32 mouse cellular contexts compared by ENCODE assay signal in genomic region chr17:48053646-48054045, GRCm38 (mm10). TPM values are rescaled to one million over a fixed set of nuclear protein-coding genes. Genes with fewer than 3 reads are reported as not detected.
"Had no signal": no experiment of that assay in that cellular context is flagged by ENCODE, and none has a peak within 500 bp of the region (broad histone marks: within the 10 kb centered on the region; RNA-seq: fewer than 3 reads in every experiment).

No protein-coding gene starts in this region.

- DNase-seq: kidney, adult 11 months; kidney, adult 8-10 months; kidney, postnatal 10 days; kidney, postnatal 36 days; layer of hippocampus, postnatal 36 days; liver, embryonic 13.5 days; lung, postnatal 14 days; lung, postnatal 4 days; thymus, adult 2 months; thymus, postnatal 25 days had no signal

- H3K27ac ChIP-seq: kidney, embryonic 15.5 days; left cerebral cortex, adult 2 months; liver, embryonic 13.5 days; lung, embryonic 15.5 days; midbrain, embryonic 12.5 days; midbrain, embryonic 15.5 days had no signal

- H3K4me2 ChIP-seq: kidney, embryonic 15.5 days; liver, embryonic 13.5 days; lung, embryonic 15.5 days; midbrain, embryonic 12.5 days; midbrain, embryonic 15.5 days had no signal

- ATAC-seq: midbrain, embryonic 15.5 days had no signal

- H3K9ac ChIP-seq: kidney, embryonic 15.5 days; liver, embryonic 13.5 days; lung, embryonic 15.5 days; midbrain, embryonic 12.5 days; midbrain, embryonic 15.5 days had no signal

- H3K4me1 ChIP-seq: liver, embryonic 13.5 days had no signal

- H3K9me3 ChIP-seq: kidney, embryonic 15.5 days; liver, embryonic 13.5 days; lung, embryonic 15.5 days; midbrain, embryonic 12.5 days; midbrain, embryonic 15.5 days had no signal

- H3K27me3 ChIP-seq: midbrain, embryonic 15.5 days had no signal

- H3K4me3 ChIP-seq: kidney, embryonic 15.5 days; left cerebral cortex, adult 2 months; liver, embryonic 13.5 days; lung, embryonic 15.5 days; midbrain, embryonic 12.5 days; midbrain, embryonic 15.5 days; myocyte had no signal

- H3K36me3 ChIP-seq: kidney, embryonic 15.5 days; liver, embryonic 13.5 days; lung, embryonic 15.5 days; midbrain, embryonic 12.5 days; midbrain, embryonic 15.5 days had no signal

RNA-seq across cellular contexts. Expression of gene 1700122O11Rik, which starts 15.6 kb away (rescaled TPM):
- total RNA-seq: layer of hippocampus, adult 8-10 months; layer of hippocampus, postnatal 10 days; layer of hippocampus, postnatal 36 days; left cerebral cortex, adult 2 months; left cerebral cortex, postnatal 10 days; left cerebral cortex, postnatal 36 days; liver, adult 2 months; megakaryocyte progenitor cell, adult 5-6 weeks; megakaryocyte-erythroid progenitor cell, adult 5-6 weeks; monocyte, adult 5-6 weeks had no signal
- polyA plus RNA-seq: kidney, embryonic 15.5 days; limb, embryonic 11.5 days; limb, embryonic 14.5 days; liver, adult 2 months; liver, embryonic 13.5 days; liver, embryonic 16.5 days; lung, embryonic 15.5 days; midbrain, embryonic 12.5 days; midbrain, embryonic 15.5 days; myocyte; neural tube, embryonic 11.5 days; neural tube, embryonic 14.5 days; small intestine, adult 2 months; spleen, adult 2 months; stomach, embryonic 16.5 days; thymus, adult 2 months had no signal

RNA-seq across cellular contexts. Expression of gene 1700067P10Rik, which starts 35.5 kb away (rescaled TPM):
- total RNA-seq: layer of hippocampus, adult 8-10 months; layer of hippocampus, postnatal 10 days; layer of hippocampus, postnatal 36 days; left cerebral cortex, adult 2 months; left cerebral cortex, postnatal 10 days; left cerebral cortex, postnatal 36 days; liver, adult 2 months; megakaryocyte progenitor cell, adult 5-6 weeks; megakaryocyte-erythroid progenitor cell, adult 5-6 weeks; monocyte, adult 5-6 weeks had no signal
- polyA plus RNA-seq: kidney, embryonic 15.5 days; limb, embryonic 11.5 days; liver, adult 2 months; liver, embryonic 13.5 days; liver, embryonic 16.5 days; lung, embryonic 15.5 days; midbrain, embryonic 12.5 days; midbrain, embryonic 15.5 days; myocyte; neural tube, embryonic 11.5 days; neural tube, embryonic 14.5 days; small intestine, adult 2 months; spleen, adult 2 months; stomach, embryonic 16.5 days had no signal
